Mouse (Mus musculus) CD4-positive, CD25-positive, alpha-beta regulatory T cell, adult 4 months (primary cell): ENCODE data around the gene Rasa4. TPM values are rescaled to one million over a fixed set of nuclear protein-coding genes. Genes with fewer than 3 reads are reported as not detected.

ENCODE experiments used
- polyA plus RNA-seq, 2 experiments: library from polyadenylated mRNA; unstranded; fragments of 100-300 nt; shearing (Covaris generic); gene quantifications; one replicate each; pipeline ENCODE4 v1.2.1; 2017

Gene Rasa4
- polyA plus RNA-seq, 2 experiments from 2014 or later = 1.7 to 2.8 TPM

Other genes with a start within 250 kb of the Rasa4 start
- 1 to 10 TPM in 1 of 2 experiments, not detected in 1; 1.3 TPM for gene Hspb1, start 196.0 kb upstream of the Rasa4 start, polyA plus RNA-seq
- 10 to 100 TPM; 29.6 to 47.8 TPM for gene Ywhag, start 149.3 kb upstream of the Rasa4 start, polyA plus RNA-seq
- gene Ssc4d, start 109.4 kb upstream of the Rasa4 start, polyA plus RNA-seq = 1 to 10 TPM; 1.3 to 2.3 TPM
- gene Zp3, start 103.8 kb upstream of the Rasa4 start, polyA plus RNA-seq = not detected
- 10 to 100 TPM in 1 of 2 experiments, 1 to 10 TPM in 1; 7.9 to 14.1 TPM for gene Dtx2, start 89.1 kb upstream of the Rasa4 start, polyA plus RNA-seq
- not detected for gene Upk3b, start 45.4 kb upstream of the Rasa4 start, polyA plus RNA-seq
- not detected for gene Upk3bl, start 29.4 kb upstream of the Rasa4 start, polyA plus RNA-seq
- gene Polr2j, start 32.7 kb downstream of the Rasa4 start, polyA plus RNA-seq = 100 to 1,000 TPM; 119 to 120 TPM
- gene Lrwd1, start 52.2 kb downstream of the Rasa4 start, polyA plus RNA-seq = 10 to 100 TPM; 26.1 to 58.9 TPM
- gene Alkbh4, start 52.2 kb downstream of the Rasa4 start, polyA plus RNA-seq = 10 to 100 TPM; 54.7 to 96.4 TPM
- gene Orai2, start 86.8 kb downstream of the Rasa4 start, polyA plus RNA-seq = 10 to 100 TPM; 42.9 to 80.7 TPM
- gene Prkrip1, start 115.0 kb downstream of the Rasa4 start, polyA plus RNA-seq = 10 to 100 TPM; 31.0 to 49.0 TPM
- under 1 TPM in 1 of 2 experiments, not detected in 1; 0.15 TPM for gene Sh2b2, start 162.6 kb downstream of the Rasa4 start, polyA plus RNA-seq